Mouse (Mus musculus): ENCODE data around the gene Tyk2. TPM values are rescaled to one million over a fixed set of nuclear protein-coding genes. Genes with fewer than 3 reads are reported as not detected.

Gene Tyk2
- polyA plus RNA-seq, 1 experiment from 2014 or later = 12.5 TPM

DNA sequence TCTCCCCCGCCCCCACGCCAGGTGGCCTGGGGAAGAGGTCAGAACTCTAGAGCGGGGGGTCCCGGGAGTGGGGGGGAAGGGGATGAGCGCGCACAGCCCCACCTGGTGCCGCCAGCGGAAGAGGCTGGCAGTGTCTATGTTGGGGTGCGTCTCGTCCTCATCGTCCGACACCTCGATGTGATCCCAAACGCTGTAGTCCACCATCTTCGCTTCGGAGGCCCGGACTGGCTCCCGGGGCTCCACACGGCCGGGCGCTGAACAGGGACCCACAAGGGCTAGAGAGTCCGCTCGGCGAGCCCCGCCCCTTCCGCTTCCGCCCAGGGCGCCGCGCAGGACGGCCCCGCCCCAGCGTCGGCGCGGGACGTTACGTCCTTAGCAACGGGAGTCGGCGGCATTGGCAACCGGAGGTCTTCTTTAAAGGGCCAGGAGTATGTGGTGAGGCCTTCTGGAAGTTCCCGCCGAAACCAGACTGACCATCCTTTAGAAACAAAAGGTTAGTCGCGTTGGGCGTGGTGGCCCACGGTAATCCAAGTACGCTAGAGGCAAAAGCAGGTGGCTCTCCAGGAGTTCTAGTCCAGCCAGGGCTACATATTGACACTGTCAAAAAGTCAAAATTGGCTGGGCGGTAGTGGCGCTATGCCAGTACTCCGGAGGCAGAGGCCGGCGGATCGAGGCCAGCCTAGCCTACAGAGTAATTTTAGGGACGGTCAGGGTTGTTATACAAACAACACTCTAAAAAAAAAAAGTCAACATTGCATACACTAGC is 18.8 kb upstream of the Tyk2 start, which contains the start of gene Cdc37:
TSS of gene Cdc37 (minus strand) at position 329 of the 766 bp plus-strand sequence.
- peaks cover 21% of the 10 kb centered on the region for H3K4me1 ChIP-seq (ENCODE audit: insufficient read depth)
- 3% methylated on average over 56 of the region's 56 CpGs for WGBS
- H3K9me3 ChIP-seq (ENCODE audit: low read depth, low read length) = no peaks in the 10 kb centered on the region
- ATAC-seq (ENCODE audit: insufficient read depth) = peak; percentile 93
- H3K9ac ChIP-seq = peak within 1 kb of the TSS; percentile 83
- peak within 1 kb of the TSS; percentile 97 for H3K4me2 ChIP-seq
- peak within 1 kb of the TSS; percentile 82 for H3K4me3 ChIP-seq (ENCODE audit: low read depth, low read length)
- H3K27me3 ChIP-seq (ENCODE audit: insufficient read depth, low read length) = no peaks in the 10 kb centered on the region
- DNase-seq = peak; percentile 99
- peak within 1 kb of the TSS; percentile 76; the same call in 1 of the 2 replicates for H3K27ac ChIP-seq (ENCODE audit: low read depth)
- TF ChIP-seq CTCF (IDR thresholded peaks at IDR 0.05; ENCODE audit: low read depth) = no peak
- H3K36me3 ChIP-seq (ENCODE audit: insufficient read depth) = peaks cover 13% of the 10 kb centered on the region

DNA sequence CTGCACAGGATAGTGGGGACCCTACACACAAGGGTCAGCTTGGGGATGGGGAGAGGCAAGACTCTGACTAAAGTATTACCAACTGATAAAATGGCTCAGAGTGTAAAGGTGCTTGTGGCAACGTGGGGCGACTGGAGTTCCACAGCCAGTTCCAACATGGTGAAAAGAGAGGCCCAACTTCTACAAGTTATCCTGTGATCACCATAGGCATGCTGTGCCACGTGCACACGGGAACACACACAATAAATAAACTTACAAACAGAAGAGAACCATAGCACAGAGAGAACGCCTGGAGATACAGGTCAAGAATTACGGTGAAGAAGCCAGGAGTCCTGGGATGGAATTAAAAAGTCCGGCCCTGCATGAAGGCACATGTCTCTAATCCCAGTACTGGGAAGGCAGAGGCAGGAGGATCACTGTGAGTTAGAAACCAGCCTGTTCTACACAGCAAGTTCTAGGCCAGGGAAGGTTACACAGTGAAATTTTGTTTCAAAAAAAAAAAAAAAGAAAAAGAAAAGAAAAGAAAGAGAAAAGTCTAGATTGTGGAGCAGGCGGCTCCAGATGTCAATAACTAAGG is 18.1 kb upstream of the Tyk2 start:
- Histone ChIP-seq H3K9me3 (ENCODE audit: low read depth, low read length) (no peaks in the 10 kb centered on the region), H3K27ac (ENCODE audit: low read depth) (peak overlapping the region; percentile 76; the same call in 1 of the 2 replicates), H3K4me1 (ENCODE audit: insufficient read depth) (peaks cover 20% of the 10 kb centered on the region), H3K27me3 (ENCODE audit: insufficient read depth, low read length) (no peaks in the 10 kb centered on the region), H3K4me3 (ENCODE audit: low read depth, low read length) (peak overlapping the region; percentile 82), H3K9ac (peak overlapping the region; percentile 83), H3K4me2 (peak overlapping the region; percentile 97), H3K36me3 (ENCODE audit: insufficient read depth) (peaks cover 19% of the 10 kb centered on the region)
- DNase-seq (no peak), ATAC-seq (ENCODE audit: insufficient read depth) (no peak)
- 4% methylated on average over 8 of the region's 8 CpGs for WGBS
- no peak for TF ChIP-seq CTCF (IDR thresholded peaks at IDR 0.05; ENCODE audit: low read depth)

DNA sequence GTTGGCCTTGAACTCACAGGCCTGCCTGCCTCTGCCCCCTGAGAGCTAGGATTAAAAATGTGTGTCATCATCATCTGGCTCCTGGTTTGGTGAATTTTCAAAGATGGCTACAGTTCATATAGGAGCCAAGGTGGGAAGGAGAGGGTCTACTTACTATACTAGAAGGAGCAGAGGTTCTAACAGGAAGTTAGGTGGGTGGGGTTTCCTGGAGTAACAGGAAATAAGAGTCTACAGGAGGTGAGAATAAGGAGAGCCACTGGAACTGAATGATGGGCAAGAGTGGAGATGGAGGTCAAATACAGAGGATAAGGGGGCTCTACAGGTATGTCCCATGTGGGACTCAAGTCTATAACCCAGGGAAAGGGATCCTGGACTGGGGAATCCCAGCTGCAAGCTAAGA is 17.4 kb upstream of the Tyk2 start:
- H3K27ac ChIP-seq (ENCODE audit: low read depth) = no peak overlapping the region
- no peaks in the 10 kb centered on the region for H3K27me3 ChIP-seq (ENCODE audit: insufficient read depth, low read length)
- peak overlapping the region; percentile 83 for H3K9ac ChIP-seq
- ATAC-seq (ENCODE audit: insufficient read depth) (no peak), DNase-seq (no peak)
- H3K4me2 ChIP-seq = peak overlapping the region; percentile 97
- H3K4me1 ChIP-seq (ENCODE audit: insufficient read depth) = peaks cover 13% of the 10 kb centered on the region
- H3K36me3 ChIP-seq (ENCODE audit: insufficient read depth) = peaks cover 26% of the 10 kb centered on the region
- no peak for TF ChIP-seq CTCF (IDR thresholded peaks at IDR 0.05; ENCODE audit: low read depth)
- no peaks in the 10 kb centered on the region for H3K9me3 ChIP-seq (ENCODE audit: low read depth, low read length)
- H3K4me3 ChIP-seq (ENCODE audit: low read depth, low read length) = peak overlapping the region; percentile 82

DNA sequence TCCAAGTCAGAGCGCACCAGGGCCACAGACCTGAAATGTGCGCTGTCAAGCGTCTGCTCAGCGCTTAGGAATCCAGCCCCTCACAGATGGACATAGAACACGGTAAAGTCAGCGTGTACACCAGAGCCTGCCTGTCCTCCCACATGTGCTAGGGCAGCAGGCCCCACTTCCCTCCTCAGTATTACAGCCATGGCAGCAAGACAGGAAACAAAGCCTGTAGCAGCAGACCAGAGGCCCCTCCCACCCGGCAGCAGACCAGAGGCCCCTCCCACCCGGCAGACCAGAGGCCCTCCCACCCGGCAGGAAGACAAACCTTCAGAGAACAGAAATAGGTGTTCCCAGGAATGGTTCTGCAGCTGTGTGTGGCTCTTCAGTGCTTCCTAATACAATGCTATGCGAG is 15.7 kb upstream of the Tyk2 start:
- ATAC-seq (ENCODE audit: insufficient read depth) (no peak; the same call in 1 of the 2 replicates), DNase-seq (peak; percentile 74)
- no peak for TF ChIP-seq CTCF (IDR thresholded peaks at IDR 0.05; ENCODE audit: low read depth)
- no peaks in the 10 kb centered on the region for H3K9me3 ChIP-seq (ENCODE audit: low read depth, low read length)
- 36% methylated on average over 10 of the region's 10 CpGs for WGBS
- peak overlapping the region; percentile 37; the same call in 1 of the 2 replicates for H3K9ac ChIP-seq
- H3K36me3 ChIP-seq (ENCODE audit: insufficient read depth) = peaks cover 43% of the 10 kb centered on the region
- H3K4me2 ChIP-seq = peak overlapping the region; percentile 97
- H3K27ac ChIP-seq (ENCODE audit: low read depth) = no peak overlapping the region
- peaks cover 7% of the 10 kb centered on the region; the same call in 1 of the 2 replicates for H3K4me1 ChIP-seq (ENCODE audit: insufficient read depth)
- no peaks in the 10 kb centered on the region for H3K27me3 ChIP-seq (ENCODE audit: insufficient read depth, low read length)
- peak overlapping the region; percentile 15 for H3K4me3 ChIP-seq (ENCODE audit: low read depth, low read length)

DNA sequence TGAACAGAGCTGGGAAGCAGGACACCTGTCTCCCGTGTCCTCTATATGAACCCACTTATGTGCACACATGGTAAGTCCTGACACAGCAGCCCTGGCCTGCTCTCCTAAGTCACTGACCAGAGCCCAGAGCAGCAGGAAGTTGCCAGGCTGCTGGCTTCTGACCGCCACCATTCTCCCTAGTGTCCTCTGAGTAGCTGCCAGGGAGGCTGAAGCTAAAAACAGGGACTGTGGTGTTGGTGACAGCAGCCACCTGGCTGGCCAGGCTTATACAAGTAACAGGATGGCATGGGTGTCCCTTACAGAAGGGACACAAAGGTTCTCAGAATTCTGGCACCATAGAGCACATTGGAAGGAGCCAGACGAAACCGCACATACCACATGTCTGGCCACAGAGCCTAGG is 14.4 kb upstream of the Tyk2 start:
- Histone ChIP-seq H3K4me3 (ENCODE audit: low read depth, low read length) (no peak overlapping the region), H3K9ac (no peak overlapping the region), H3K4me2 (no peak overlapping the region), H3K36me3 (ENCODE audit: insufficient read depth) (peaks cover 56% of the 10 kb centered on the region), H3K9me3 (ENCODE audit: low read depth, low read length) (no peaks in the 10 kb centered on the region), H3K27me3 (ENCODE audit: insufficient read depth, low read length) (no peaks in the 10 kb centered on the region), H3K4me1 (ENCODE audit: insufficient read depth) (peaks cover 7% of the 10 kb centered on the region; the same call in 1 of the 2 replicates), H3K27ac (ENCODE audit: low read depth) (no peak overlapping the region)
- 82% methylated on average over 4 of the region's 4 CpGs for WGBS
- no peak for TF ChIP-seq CTCF (IDR thresholded peaks at IDR 0.05; ENCODE audit: low read depth)
- DNase-seq (no peak), ATAC-seq (ENCODE audit: insufficient read depth) (no peak)

DNA sequence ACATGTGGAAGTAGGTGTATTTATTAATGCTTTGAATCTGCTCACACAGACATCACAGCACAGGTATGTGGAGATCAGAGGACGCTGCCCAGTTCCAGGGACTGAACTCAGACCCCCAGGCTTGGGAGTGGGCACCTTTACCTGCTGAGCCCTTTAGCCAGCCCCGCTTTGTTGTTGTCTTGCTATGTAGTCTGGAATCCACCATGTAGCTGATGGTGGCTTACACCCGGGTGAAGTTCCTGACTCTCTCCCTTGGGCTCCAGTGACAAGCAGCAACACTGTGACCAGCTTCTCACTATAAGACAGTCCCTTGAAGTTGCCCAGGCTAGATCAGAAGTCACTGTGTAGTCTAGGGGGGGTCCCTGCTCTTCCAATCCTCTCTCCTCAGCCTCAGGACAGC is 13.3 kb upstream of the Tyk2 start:
- no peak overlapping the region for H3K4me2 ChIP-seq
- no peak overlapping the region for H3K4me3 ChIP-seq (ENCODE audit: low read depth, low read length)
- no peaks in the 10 kb centered on the region for H3K27me3 ChIP-seq (ENCODE audit: insufficient read depth, low read length)
- ATAC-seq (ENCODE audit: insufficient read depth) (no peak), DNase-seq (no peak)
- no peak overlapping the region for H3K9ac ChIP-seq
- peaks cover 67% of the 10 kb centered on the region for H3K36me3 ChIP-seq (ENCODE audit: insufficient read depth)
- no peaks in the 10 kb centered on the region for H3K9me3 ChIP-seq (ENCODE audit: low read depth, low read length)
- peaks cover 7% of the 10 kb centered on the region; the same call in 1 of the 2 replicates for H3K4me1 ChIP-seq (ENCODE audit: insufficient read depth)
- H3K27ac ChIP-seq (ENCODE audit: low read depth) = no peak overlapping the region
- 91% methylated on average over 3 of the region's 3 CpGs for WGBS
- no peak for TF ChIP-seq CTCF (IDR thresholded peaks at IDR 0.05; ENCODE audit: low read depth)

DNA sequence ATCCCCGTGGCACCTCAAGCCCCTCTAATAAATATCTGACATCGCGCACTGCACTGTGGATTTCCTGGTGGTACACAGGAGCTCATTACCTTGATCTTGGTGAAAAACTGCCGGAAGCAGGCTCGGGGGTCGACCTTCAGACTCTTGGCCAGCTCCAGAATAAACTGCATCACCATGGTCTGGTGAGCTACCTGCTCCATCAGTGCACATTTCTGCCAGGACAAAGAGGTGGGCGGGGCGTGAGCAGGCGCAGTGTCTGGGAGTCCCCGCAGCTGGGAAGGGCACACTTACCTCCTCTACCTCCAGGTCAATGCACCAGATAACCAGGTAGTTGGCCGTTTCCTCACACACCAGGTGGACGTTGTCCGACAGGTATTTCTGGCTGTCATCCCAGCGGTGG is 10.9 kb upstream of the Tyk2 start:
- DNase-seq (no peak), ATAC-seq (ENCODE audit: insufficient read depth) (no peak)
- H3K4me1 ChIP-seq (ENCODE audit: insufficient read depth) = no peaks in the 10 kb centered on the region; the same call in 1 of the 2 replicates
- 88% methylated on average over 14 of the region's 14 CpGs for WGBS
- no peaks in the 10 kb centered on the region for H3K9me3 ChIP-seq (ENCODE audit: low read depth, low read length)
- H3K27me3 ChIP-seq (ENCODE audit: insufficient read depth, low read length) = no peaks in the 10 kb centered on the region
- no peak overlapping the region for H3K4me3 ChIP-seq (ENCODE audit: low read depth, low read length)
- H3K4me2 ChIP-seq = no peak overlapping the region
- H3K36me3 ChIP-seq (ENCODE audit: insufficient read depth) = peaks cover 88% of the 10 kb centered on the region
- no peak for TF ChIP-seq CTCF (IDR thresholded peaks at IDR 0.05; ENCODE audit: low read depth)
- H3K27ac ChIP-seq (ENCODE audit: low read depth) = no peak overlapping the region
- H3K9ac ChIP-seq = no peak overlapping the region

Measured in lung, embryonic 14.5 days (tissue).